Mouse (Mus musculus) heart, adult 2 months (tissue): Measurements from ENCODE around the gene Depp1.

Experiments
- CTCF ChIP-seq: fragments of 200-600 bp; IDR thresholded peaks from 2 replicates; pipeline ENCODE4 v1.8.1; 2022; ENCODE audit warnings: antibody characterized with exemption, mild to moderate bottlenecking, moderate library complexity
- EP300 ChIP-seq: fragments of 200-500 bp; IDR thresholded peaks from 2 replicates; pipeline ENCODE4 v1.6.1; 2011; ENCODE audit warnings: low read depth, low read length, control low read depth; ENCODE audit not compliant: insufficient read depth
- POLR2A ChIP-seq: fragments of 200-500 bp; IDR thresholded peaks from 2 replicates; pipeline ENCODE4 v1.6.1; 2011; ENCODE audit warnings: mild to moderate bottlenecking, low read depth, low read length, control low read depth; ENCODE audit not compliant: insufficient read depth

DNA sequence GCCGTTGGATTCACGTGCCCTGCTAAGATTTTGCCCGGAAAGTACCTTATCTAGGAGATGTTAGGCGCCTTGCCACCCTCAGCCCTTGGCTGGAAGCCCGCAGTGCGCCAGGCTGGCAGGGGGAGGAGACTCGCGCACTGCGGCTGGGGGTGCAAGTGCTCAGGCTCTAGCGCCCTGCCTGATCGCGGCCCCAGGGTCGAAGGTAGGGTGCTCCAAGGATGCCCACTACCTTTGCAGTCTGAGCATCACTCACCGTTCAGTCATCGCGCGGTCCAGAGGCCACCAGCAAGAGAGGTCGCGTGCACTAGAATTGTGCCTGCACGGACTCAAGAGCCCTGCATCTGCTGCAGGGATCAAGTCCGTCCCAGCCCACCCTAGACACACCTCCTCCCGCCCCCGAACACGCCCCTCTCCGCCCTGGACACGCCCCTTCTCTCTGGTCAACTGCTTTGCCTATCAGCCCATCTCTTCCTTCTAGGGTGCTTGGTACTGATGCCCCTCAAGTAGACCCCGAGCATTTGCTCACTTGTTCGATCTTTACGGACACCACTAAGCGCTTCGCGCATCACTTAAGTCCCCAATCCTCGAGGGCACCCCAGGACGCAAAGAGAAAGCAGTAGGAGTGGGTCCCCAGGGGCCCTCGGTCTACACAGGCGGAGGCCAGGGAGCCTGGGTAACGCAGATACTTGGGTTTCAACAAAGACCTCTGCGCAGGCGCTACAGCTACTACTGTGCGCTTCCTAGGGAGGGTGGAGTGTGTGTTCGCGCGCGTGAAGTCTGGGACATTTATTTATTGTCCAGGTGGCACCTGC, 23.3 kb downstream of the Depp1 start, which contains the start of gene Rassf4:
- TF ChIP-seq POLR2A (peak; percentile 73), CTCF (no peak), EP300 (no peak)
